Mouse (Mus musculus): ENCODE results near the gene Dusp21. TPM values are rescaled to one million over a fixed set of nuclear protein-coding genes. Genes with fewer than 3 reads are reported as not detected.
A peak's percentile ranks its signal among the peaks of the same experiment; 100 is the strongest.

The Dusp21 gene
- total RNA-seq (2014; rRNA removed) (not detected in 2 replicates), polyA plus RNA-seq (2015; fragmentation: Nextera tagmentation; extraction: Ambion mirVana) (not detected in 2 replicates)

DNA sequence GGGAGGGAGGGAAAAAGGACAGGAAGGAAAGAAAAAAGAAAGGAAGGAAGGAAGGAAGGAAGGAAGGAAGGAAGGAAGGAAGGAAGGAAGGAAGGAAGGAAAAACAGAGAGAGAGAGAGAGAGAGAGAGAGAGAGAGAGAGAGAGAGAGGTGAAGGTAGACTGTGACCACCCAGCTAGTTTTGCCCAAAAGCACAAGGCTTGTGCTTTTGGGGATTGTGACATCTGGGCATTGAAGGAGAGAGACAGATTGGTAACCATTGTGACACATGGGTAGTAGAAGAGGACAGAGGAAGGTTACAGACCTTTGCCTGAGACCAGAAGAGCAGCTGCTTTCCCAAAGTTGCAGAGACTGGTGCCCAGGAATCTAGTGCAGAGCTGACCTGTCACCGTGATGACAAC, at the start of gene Dusp21:
Dusp21 (plus strand) TSS at position 301 of the 400 bp plus-strand sequence.
- Histone ChIP-seq H3K9ac (replicated peaks; ENCODE audit: low read length) (no peak within 1 kb of the TSS), H3K36me3 (ENCODE audit: insufficient read depth, low read length) (no peaks in the 10 kb centered on the region), H3K4me3 (ENCODE audit: low read length) (no peak within 1 kb of the TSS), H3K4me1 (ENCODE audit: insufficient read depth, low read length) (no peaks in the 10 kb centered on the region), H3K27me3 (ENCODE audit: insufficient read depth, low read length) (no peaks in the 10 kb centered on the region), H3K27ac (no peak within 1 kb of the TSS), H3K4me2 (ENCODE audit: low read depth, low read length) (no peak within 1 kb of the TSS), H3K9me3 (ENCODE audit: low read length) (no peaks in the 10 kb centered on the region)
- 88% methylated on average over 1 of the region's 1 CpGs for WGBS
- TF ChIP-seq CTCF (IDR thresholded peaks at IDR 0.05; ENCODE audit: low read depth): no peak
- DNase-seq (ENCODE audit: low spot score) (no peak), ATAC-seq (no peak)

DNA sequence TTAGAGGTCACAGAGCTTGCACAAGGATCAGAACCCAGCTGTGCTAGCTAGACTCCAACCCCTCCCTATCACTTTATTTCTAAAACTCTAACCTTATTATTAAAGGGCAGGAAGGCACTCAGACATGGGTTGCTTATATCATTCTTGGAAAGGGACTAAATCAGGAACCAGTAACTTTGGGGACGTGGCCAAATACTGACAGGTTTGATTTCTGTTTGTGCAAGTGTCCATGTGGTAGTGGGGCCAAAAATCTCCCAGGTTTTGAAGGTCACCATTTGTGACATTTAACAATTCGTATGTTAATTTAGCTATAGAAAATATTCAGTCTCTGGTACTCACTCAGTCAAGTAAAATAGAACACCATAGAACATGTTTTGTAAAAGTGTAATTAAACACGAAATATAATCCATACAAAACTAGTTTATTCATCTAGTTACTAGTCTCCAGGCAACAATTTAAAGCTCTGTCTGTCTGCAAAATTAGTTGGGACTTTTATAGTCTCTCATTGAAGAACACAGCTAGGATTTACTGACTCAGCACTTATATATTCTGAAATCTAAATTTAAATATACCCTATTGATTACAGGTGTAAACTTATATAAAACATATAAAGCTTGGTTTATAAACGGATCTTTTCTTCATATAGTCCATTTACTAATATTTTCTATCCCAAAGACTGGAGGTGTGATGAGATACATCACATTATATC, 15.2 kb downstream of the Dusp21 start:
- H3K4me1 ChIP-seq (ENCODE audit: insufficient read depth, low read length): no peaks in the 10 kb centered on the region
- 55% methylated on average over 4 of the region's 4 CpGs for WGBS
- no peak overlapping the region for H3K9ac ChIP-seq (replicated peaks; ENCODE audit: low read length)
- H3K36me3 ChIP-seq (ENCODE audit: insufficient read depth, low read length): no peaks in the 10 kb centered on the region
- DNase-seq (ENCODE audit: low spot score): no peak
- peak overlapping the region; percentile 65 for H3K4me2 ChIP-seq (ENCODE audit: low read depth, low read length)
- ATAC-seq: no peak
- peak overlapping the region; percentile 95 for H3K27ac ChIP-seq
- TF ChIP-seq CTCF (IDR thresholded peaks at IDR 0.05; ENCODE audit: low read depth): no peak
- H3K9me3 ChIP-seq (ENCODE audit: low read length): no peaks in the 10 kb centered on the region
- H3K27me3 ChIP-seq (ENCODE audit: insufficient read depth, low read length): no peaks in the 10 kb centered on the region
- peak overlapping the region; percentile 84; the same call in 1 of the 2 replicates for H3K4me3 ChIP-seq (ENCODE audit: low read length)

DNA sequence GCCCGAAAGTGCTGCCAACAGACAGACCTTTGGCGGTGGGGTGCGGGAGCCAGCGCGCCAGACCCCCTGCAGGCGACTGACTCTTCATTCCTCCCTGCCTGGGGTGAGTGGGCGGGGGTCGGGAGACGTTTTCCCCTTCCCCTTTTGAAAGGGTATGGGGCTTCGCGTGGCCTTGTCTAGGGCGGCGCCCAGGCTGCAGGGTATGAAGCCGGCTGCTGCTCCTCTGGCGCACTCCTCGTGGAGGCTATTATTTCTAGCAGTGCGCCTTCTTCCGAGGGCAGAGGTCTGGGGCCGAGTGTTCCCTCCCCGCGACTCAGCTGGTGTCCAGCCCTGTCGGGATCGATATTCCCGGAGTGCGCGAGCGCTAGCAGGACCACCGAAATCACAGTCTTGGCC, 16.1 kb downstream of the Dusp21 start:
- Histone ChIP-seq H3K9me3 (ENCODE audit: low read length) (no peaks in the 10 kb centered on the region), H3K4me3 (ENCODE audit: low read length) (peak overlapping the region; percentile 84), H3K27ac (peak overlapping the region; percentile 95), H3K4me2 (ENCODE audit: low read depth, low read length) (peak overlapping the region; percentile 65), H3K27me3 (ENCODE audit: insufficient read depth, low read length) (no peaks in the 10 kb centered on the region), H3K4me1 (ENCODE audit: insufficient read depth, low read length) (no peaks in the 10 kb centered on the region), H3K9ac (replicated peaks; ENCODE audit: low read length) (peak overlapping the region; percentile 78), H3K36me3 (ENCODE audit: insufficient read depth, low read length) (no peaks in the 10 kb centered on the region)
- ATAC-seq (peak; percentile 78), DNase-seq (ENCODE audit: low spot score) (no peak)
- 2% methylated on average over 28 of the region's 28 CpGs for WGBS
- no peak for TF ChIP-seq CTCF (IDR thresholded peaks at IDR 0.05; ENCODE audit: low read depth)

DNA sequence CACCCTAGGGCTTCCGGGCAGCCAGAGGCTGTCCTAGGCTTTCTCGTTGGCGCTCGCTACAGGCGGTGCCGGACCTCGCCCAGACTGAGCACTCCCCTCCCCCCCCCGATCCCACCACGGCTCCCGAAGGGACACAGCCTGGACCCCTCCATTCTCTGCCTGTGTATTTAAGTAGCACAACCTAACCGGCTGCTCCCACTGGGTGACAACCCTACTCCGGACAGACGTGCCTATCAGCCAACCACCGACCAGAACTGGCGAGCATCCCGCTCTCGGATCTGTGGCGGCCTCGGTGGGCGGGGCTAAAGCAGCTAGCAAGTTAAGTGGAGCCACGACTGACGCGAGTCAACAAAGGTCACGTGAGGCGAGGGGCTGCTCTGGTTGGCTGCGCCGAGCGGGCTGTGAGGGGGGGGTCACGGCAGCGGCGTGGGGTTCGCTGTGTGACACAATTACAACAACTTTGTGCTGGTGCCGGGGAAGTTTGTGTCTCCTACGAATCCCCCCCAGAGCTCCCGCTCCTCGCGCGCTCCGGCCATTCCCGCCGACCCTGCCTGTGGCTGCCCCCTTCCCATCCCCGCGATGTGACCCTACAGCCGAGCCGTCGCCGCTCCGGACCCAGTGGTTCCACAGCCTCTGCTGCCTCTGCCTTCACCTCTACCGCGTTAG, 16.7 kb downstream of the Dusp21 start, which contains the start of gene Kdm6a:
Kdm6a (plus strand) TSS at position 384 of the 666 bp plus-strand sequence.
- WGBS: under 1% methylated on average over 43 of the region's 50 CpGs
- Histone ChIP-seq H3K27me3 (ENCODE audit: insufficient read depth, low read length) (no peaks in the 10 kb centered on the region), H3K4me3 (ENCODE audit: low read length) (peak within 1 kb of the TSS; percentile 84), H3K9ac (replicated peaks; ENCODE audit: low read length) (peak within 1 kb of the TSS; percentile 90), H3K4me2 (ENCODE audit: low read depth, low read length) (peak within 1 kb of the TSS; percentile 65), H3K4me1 (ENCODE audit: insufficient read depth, low read length) (no peaks in the 10 kb centered on the region), H3K36me3 (ENCODE audit: insufficient read depth, low read length) (no peaks in the 10 kb centered on the region), H3K27ac (peak within 1 kb of the TSS; percentile 96), H3K9me3 (ENCODE audit: low read length) (no peaks in the 10 kb centered on the region)
- peak; percentile 99 for DNase-seq (ENCODE audit: low spot score)
- TF ChIP-seq CTCF (IDR thresholded peaks at IDR 0.05; ENCODE audit: low read depth): peak; percentile 8; the same call in 1 of the 2 replicates
- peak; percentile 99 for ATAC-seq

DNA sequence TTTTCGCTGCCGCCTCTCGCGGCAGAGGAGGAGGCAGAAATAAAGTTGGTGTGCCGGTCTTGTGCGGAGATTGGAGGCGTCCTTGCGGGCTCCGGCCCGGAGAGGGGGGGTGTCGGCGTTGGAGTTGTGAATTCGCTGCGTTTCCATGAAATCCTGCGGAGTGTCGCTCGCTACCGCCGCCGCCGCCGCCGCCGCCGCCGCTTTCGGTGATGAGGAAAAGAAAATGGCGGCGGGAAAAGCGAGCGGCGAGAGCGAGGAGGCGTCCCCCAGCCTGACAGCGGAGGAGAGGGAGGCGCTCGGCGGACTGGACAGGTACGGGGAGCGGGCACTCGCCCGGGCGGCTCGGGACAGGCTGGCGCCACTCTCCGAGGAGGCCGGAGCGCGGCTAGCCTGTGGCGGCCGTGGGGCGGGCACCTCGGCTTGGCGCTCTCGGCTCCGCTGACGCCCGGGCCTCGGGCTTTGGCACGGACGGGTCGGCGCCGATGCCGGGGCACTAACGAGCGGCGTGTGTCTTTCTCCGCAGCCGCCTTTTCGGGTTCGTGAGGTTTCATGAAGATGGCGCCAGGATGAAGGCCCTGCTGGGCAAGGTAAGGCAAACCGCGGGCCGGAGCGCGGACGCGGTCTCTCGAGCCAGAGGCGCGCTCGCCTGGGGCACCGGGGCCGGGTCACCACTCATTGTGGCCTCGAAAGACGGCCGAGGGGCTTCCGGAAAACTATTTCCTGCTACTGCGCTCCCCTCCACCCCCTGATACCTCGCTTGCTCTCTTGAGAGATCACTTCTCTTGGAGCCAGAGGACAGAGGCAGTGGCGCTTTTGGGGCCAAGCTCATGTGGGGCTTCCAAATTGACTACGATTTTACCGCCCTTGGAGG, 17.4 kb downstream of the Dusp21 start:
- peak; percentile 22; the same call in 1 of the 2 replicates for TF ChIP-seq CTCF (IDR thresholded peaks at IDR 0.05; ENCODE audit: low read depth)
- no peaks in the 10 kb centered on the region for H3K36me3 ChIP-seq (ENCODE audit: insufficient read depth, low read length)
- no peaks in the 10 kb centered on the region for H3K4me1 ChIP-seq (ENCODE audit: insufficient read depth, low read length)
- H3K27ac ChIP-seq: peak overlapping the region; percentile 96
- H3K4me2 ChIP-seq (ENCODE audit: low read depth, low read length): peak overlapping the region; percentile 64
- 1% methylated on average over 86 of the region's 95 CpGs for WGBS
- DNase-seq (ENCODE audit: low spot score) (peak; percentile 74), ATAC-seq (peak; percentile 9)
- H3K9me3 ChIP-seq (ENCODE audit: low read length): no peaks in the 10 kb centered on the region
- peak overlapping the region; percentile 84 for H3K4me3 ChIP-seq (ENCODE audit: low read length)
- H3K9ac ChIP-seq (replicated peaks; ENCODE audit: low read length): peak overlapping the region; percentile 90
- H3K27me3 ChIP-seq (ENCODE audit: insufficient read depth, low read length): no peaks in the 10 kb centered on the region

DNA sequence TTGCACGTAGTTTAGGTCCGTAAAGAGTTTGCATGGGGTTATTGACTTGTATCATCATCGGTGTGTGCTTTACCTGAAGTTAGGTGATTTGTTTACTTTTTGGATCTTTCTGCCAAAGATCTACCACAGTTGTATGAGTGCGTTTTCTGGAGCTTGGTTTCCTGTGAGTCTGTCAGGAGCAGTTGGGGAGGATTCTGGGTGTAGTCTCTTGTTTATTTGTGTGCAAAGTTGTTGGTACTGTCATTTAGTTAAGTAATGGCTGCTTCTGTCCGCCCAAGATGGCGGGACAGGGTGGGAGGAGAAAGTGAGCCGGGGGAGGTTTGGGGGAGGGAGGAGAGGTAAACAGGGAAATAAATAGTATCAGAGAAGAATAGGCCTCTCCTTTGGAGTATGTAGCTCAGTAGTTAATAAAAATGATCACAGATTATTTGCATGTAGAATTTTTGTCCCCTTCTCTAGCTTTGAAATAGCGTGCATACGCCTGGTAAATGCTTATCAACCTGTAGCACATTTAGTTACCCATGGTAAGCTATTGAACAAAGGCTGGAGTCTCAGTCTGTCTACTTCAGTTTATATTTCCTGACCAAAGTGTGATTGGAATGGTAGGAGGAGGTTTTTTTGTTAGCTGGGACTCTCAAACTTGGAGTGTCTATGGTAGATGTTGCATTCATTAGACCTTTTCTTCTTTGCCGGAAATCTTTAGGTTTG, 18.4 kb downstream of the Dusp21 start:
- Histone ChIP-seq H3K36me3 (ENCODE audit: insufficient read depth, low read length) (no peaks in the 10 kb centered on the region), H3K27ac (peak overlapping the region; percentile 96), H3K4me1 (ENCODE audit: insufficient read depth, low read length) (no peaks in the 10 kb centered on the region), H3K4me2 (ENCODE audit: low read depth, low read length) (peak overlapping the region; percentile 64), H3K9me3 (ENCODE audit: low read length) (no peaks in the 10 kb centered on the region), H3K4me3 (ENCODE audit: low read length) (peak overlapping the region; percentile 84), H3K9ac (replicated peaks; ENCODE audit: low read length) (peak overlapping the region; percentile 90), H3K27me3 (ENCODE audit: insufficient read depth, low read length) (no peaks in the 10 kb centered on the region)
- 2% methylated on average over 10 of the region's 10 CpGs for WGBS
- no peak for TF ChIP-seq CTCF (IDR thresholded peaks at IDR 0.05; ENCODE audit: low read depth)
- DNase-seq (ENCODE audit: low spot score): peak; percentile 13
- ATAC-seq: no peak

Data from hindbrain, postnatal 0 days (tissue).